Mouse (Mus musculus) ovary, postnatal 14 days (tissue): ENCODE results near the gene Gm14851.
"Not testable (repeated sequence)": the region's sequence is repeated elsewhere in the genome, so short reads cannot be mapped to it uniquely, and the experiment has no call there.

Source experiments
- DNase-seq: peaks from one replicate; pipeline ENCODE4 v3.0.0; 2022; ENCODE audit warnings: low spot score

The Gm14851 gene

GRCm38 (mm10) chr8:21095950-21096349, at the start of gene Gm14851:
TSS of gene Gm14851 (minus strand) at chr8:21096050.
- not testable (repeated sequence) for DNase-seq

GRCm38 (mm10) chr8:21134342-21134741, 38.5 kb upstream of the Gm14851 start, which contains the start of gene Defa30:
TSS of gene Defa30 (plus strand) at chr8:21134642.
- DNase-seq, result not testable (repeated sequence)

GRCm38 (mm10) chr8:21093106-21093505, 2.7 kb downstream of the Gm14851 start:
- no peak for DNase-seq

GRCm38 (mm10) chr8:21084142-21084541, 11.7 kb downstream of the Gm14851 start, which contains the start of gene Defa25:
TSS of gene Defa25 (plus strand) at chr8:21084442.
- not testable (repeated sequence) for DNase-seq

GRCm38 (mm10) chr8:21064738-21065137, 31.1 kb downstream of the Gm14851 start, which contains the start of gene Defa35:
TSS of gene Defa35 (plus strand) at chr8:21065038.
- not testable (repeated sequence) for DNase-seq

GRCm38 (mm10) chr8:21054747-21055146, 41.1 kb downstream of the Gm14851 start, which contains the start of gene Defa23:
TSS of gene Defa23 (plus strand) at chr8:21055047.
- not testable (repeated sequence) for DNase-seq
